ENCODE assay signal across 13 mouse cellular contexts in the genomic region with DNA sequence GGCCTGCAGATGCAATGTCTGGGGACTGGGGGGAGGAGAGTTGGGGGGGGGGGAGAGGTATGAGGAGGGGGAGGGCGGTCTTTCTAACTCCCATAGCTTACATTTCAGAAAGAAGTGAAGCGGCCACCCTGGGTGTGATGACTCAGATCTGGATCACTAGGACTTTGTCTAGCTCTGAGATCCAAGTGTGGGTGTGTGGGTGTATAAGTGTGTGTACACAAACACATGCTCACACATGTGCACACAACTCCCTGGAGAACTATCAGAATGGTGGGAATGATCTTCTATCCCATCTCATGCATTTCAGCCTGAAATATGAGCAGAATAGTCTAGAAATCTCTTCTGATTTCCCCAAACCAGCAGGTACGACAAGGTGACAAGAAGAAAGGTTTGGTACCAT.
"Had no signal": no experiment of that assay in that cellular context is flagged by ENCODE, and none has a peak within 500 bp of the region (broad histone marks: within the 10 kb centered on the region; RNA-seq: fewer than 3 reads in every experiment).

No protein-coding gene starts in this region.

- H3K27me3 ChIP-seq: hindbrain, embryonic 13.5 days; hindbrain, embryonic 15.5 days; intestine, embryonic 15.5 days; kidney, embryonic 15.5 days; limb, embryonic 13.5 days; limb, embryonic 15.5 days had no signal

- H3K4me3 ChIP-seq: heart, adult 2 months; heart, embryonic 13.5 days; heart, embryonic 15.5 days; hindbrain, embryonic 13.5 days; hindbrain, embryonic 15.5 days; intestine, embryonic 15.5 days; kidney, embryonic 15.5 days; limb, embryonic 13.5 days; limb, embryonic 15.5 days; liver, embryonic 12.5 days had no signal

- H3K4me1 ChIP-seq: intestine, embryonic 15.5 days; kidney, embryonic 15.5 days; liver, embryonic 12.5 days had no signal

- H3K27ac ChIP-seq: heart, adult 2 months; heart, embryonic 13.5 days; heart, embryonic 15.5 days; hindbrain, embryonic 13.5 days; hindbrain, embryonic 15.5 days; hindbrain, postnatal 0 days; intestine, embryonic 15.5 days; kidney, embryonic 15.5 days; kidney, postnatal 0 days; limb, embryonic 13.5 days; limb, embryonic 15.5 days; liver, embryonic 12.5 days; liver, embryonic 14.5 days had no signal
